Mouse (Mus musculus) bone marrow, adult 2 months (tissue): ENCODE measurements around the gene Sprn. TPM values are rescaled to one million over a fixed set of nuclear protein-coding genes. Genes with fewer than 3 reads are reported as not detected.

ENCODE experiments used
- H3K27ac ChIP-seq: fragments of 200-500 bp; 2 replicates; pipeline ENCODE4 v1.5.1; 2012; ENCODE audit warnings: low read depth, mild to moderate bottlenecking, control low read depth, inconsistent platforms, low read length; ENCODE audit not compliant: control insufficient read depth, poor library complexity, insufficient read depth
- H3K4me1 ChIP-seq: fragments of 200-500 bp; 2 replicates; pipeline ENCODE4 v1.6.1; 2011; ENCODE audit warnings: low read length; ENCODE audit not compliant: control insufficient read depth, insufficient read depth
- H3K4me3 ChIP-seq: fragments of 200-500 bp; replicated peaks from 2 replicates; pipeline ENCODE3; 2011; ENCODE audit warnings: mild to moderate bottlenecking, low read depth, low read length, control low read depth; ENCODE audit not compliant: control insufficient read depth
- CTCF ChIP-seq: fragments of 200-500 bp; IDR thresholded peaks from 2 replicates; pipeline ENCODE4 v1.5.1; 2011; ENCODE audit warnings: low read length, control low read depth; ENCODE audit not compliant: control insufficient read depth, insufficient read depth
- POLR2A ChIP-seq: fragments of 200-500 bp; IDR thresholded peaks from 2 replicates; pipeline ENCODE4 v1.6.1; 2011; ENCODE audit warnings: low read depth, mild to moderate bottlenecking, control low read depth, low read length, borderline replicate concordance; ENCODE audit not compliant: control insufficient read depth
- WGBS: fragments of 180-500 bp; shearing (Covaris S2); methylation state at CpG from one replicate; pipeline ENCODE4 v1.1.7; 2018; 5-methylcytosine and 5-hydroxymethylcytosine counted together
- polyA plus RNA-seq: library from polyadenylated mRNA; stranded (reverse); fragments of >200 nt; gene quantifications from 2 replicates; pipeline ENCODE4 v1.2.4, GENCODE M21; 2011; ENCODE audit warnings: low replicate concordance; ENCODE audit not compliant: missing spikeins, insufficient read depth, insufficient read length

Gene Sprn
- polyA plus RNA-seq, 1 experiment, result not detected

GRCm38 (mm10) chr7:140124382-140124781 is 30.3 kb downstream of the Sprn start:
- Histone ChIP-seq H3K4me3 (no peak overlapping the region), H3K27ac (no peak overlapping the region), H3K4me1 (no peaks in the 10 kb centered on the region; the same call in 1 of the 2 replicates)
- TF ChIP-seq POLR2A, result no peak
- TF ChIP-seq CTCF, result no peak
- WGBS, result 91% methylated on average over 1 of the region's 1 CpGs

- WGBS, result 42% methylated on average over 4 of the region's 4 CpGs
- Histone ChIP-seq H3K27ac (no peak overlapping the region), H3K4me3 (no peak overlapping the region), H3K4me1 (no peaks in the 10 kb centered on the region; the same call in 1 of the 2 replicates)
- TF ChIP-seq POLR2A (no peak), CTCF (no peak)
Measured at GRCm38 (mm10) chr7:140122765-140123164, 31.9 kb downstream of the Sprn start.

- Histone ChIP-seq H3K4me1 (no peaks in the 10 kb centered on the region; the same call in 1 of the 2 replicates), H3K27ac (no peak overlapping the region), H3K4me3 (no peak overlapping the region)
- 66% methylated on average over 13 of the region's 13 CpGs for WGBS
- TF ChIP-seq POLR2A, result no peak
- no peak for TF ChIP-seq CTCF
Measured at GRCm38 (mm10) chr7:140121338-140121910, 33.3 kb downstream of the Sprn start.

- H3K4me3 ChIP-seq, result no peak overlapping the region
- 90% methylated on average over 2 of the region's 2 CpGs for WGBS
- peaks cover under 1% of the 10 kb centered on the region; the same call in 1 of the 2 replicates for H3K4me1 ChIP-seq
- H3K27ac ChIP-seq, result no peak overlapping the region
- no peak for TF ChIP-seq CTCF
- no peak for TF ChIP-seq POLR2A
Measured at GRCm38 (mm10) chr7:140120484-140120883, 34.2 kb downstream of the Sprn start.

GRCm38 (mm10) chr7:140116329-140117054 is 38.2 kb downstream of the Sprn start, which contains the start of gene Echs1:
Echs1 (minus strand) TSS chr7:140116476.
- peak within 1 kb of the TSS; percentile 90 for H3K4me3 ChIP-seq
- WGBS, result 2% methylated on average over 28 of the region's 28 CpGs
- peaks cover 1% of the 10 kb centered on the region; the same call in 1 of the 2 replicates for H3K4me1 ChIP-seq
- peak within 1 kb of the TSS; percentile 65 for H3K27ac ChIP-seq
- TF ChIP-seq CTCF, result no peak
- TF ChIP-seq POLR2A, result peak; percentile 84; the same call in 1 of the 2 replicates

- no peak for TF ChIP-seq CTCF
- no peak for TF ChIP-seq POLR2A
- Histone ChIP-seq H3K27ac (peak within 1 kb of the TSS; percentile 65), H3K4me3 (peak within 1 kb of the TSS; percentile 90), H3K4me1 (peaks cover 1% of the 10 kb centered on the region; the same call in 1 of the 2 replicates)
- WGBS, result 2% methylated on average over 23 of the region's 23 CpGs
Measured at GRCm38 (mm10) chr7:140115583-140116328, 38.9 kb downstream of the Sprn start, which contains the start of gene Paox. Paox (plus strand) TSS chr7:140115799.

GRCm38 (mm10) chr7:140111943-140112342 is 42.7 kb downstream of the Sprn start:
- no peak for TF ChIP-seq POLR2A
- TF ChIP-seq CTCF, result no peak
- Histone ChIP-seq H3K4me3 (no peak overlapping the region), H3K27ac (0 out of 2 replicates have a peak overlapping the region, but pooled peaks have one; percentile 47), H3K4me1 (peaks cover 1% of the 10 kb centered on the region; the same call in 1 of the 2 replicates)
- 47% methylated on average over 3 of the region's 3 CpGs for WGBS

- H3K4me3 ChIP-seq, result no peak overlapping the region
- H3K27ac ChIP-seq, result no peak overlapping the region
- WGBS, result 80% methylated on average over 4 of the region's 4 CpGs
- peaks cover 2% of the 10 kb centered on the region for H3K4me1 ChIP-seq
- no peak for TF ChIP-seq POLR2A
- no peak for TF ChIP-seq CTCF
Measured at GRCm38 (mm10) chr7:140104009-140104408, 50.7 kb downstream of the Sprn start.
